Mouse (Mus musculus) G1E (cell line): Measurements from ENCODE around the gene Gbp7.

Experiments used
- CTCF ChIP-seq: IDR thresholded peaks from 2 replicates; pipeline ENCODE4 v1.5.1; 2012; ENCODE audit warnings: low read depth, low read length, inconsistent platforms, mixed read lengths
- GATA1 ChIP-seq: IDR thresholded peaks from 2 replicates; pipeline ENCODE4 v1.6.1; 2012; ENCODE audit warnings: borderline replicate concordance, low read length, inconsistent platforms, mixed read lengths
- POLR2AphosphoS5 ChIP-seq: IDR thresholded peaks from 2 replicates; pipeline ENCODE4 v1.6.1; 2012; ENCODE audit warnings: low read depth, low read length, inconsistent platforms; ENCODE audit not compliant: insufficient replicate concordance

DNA sequence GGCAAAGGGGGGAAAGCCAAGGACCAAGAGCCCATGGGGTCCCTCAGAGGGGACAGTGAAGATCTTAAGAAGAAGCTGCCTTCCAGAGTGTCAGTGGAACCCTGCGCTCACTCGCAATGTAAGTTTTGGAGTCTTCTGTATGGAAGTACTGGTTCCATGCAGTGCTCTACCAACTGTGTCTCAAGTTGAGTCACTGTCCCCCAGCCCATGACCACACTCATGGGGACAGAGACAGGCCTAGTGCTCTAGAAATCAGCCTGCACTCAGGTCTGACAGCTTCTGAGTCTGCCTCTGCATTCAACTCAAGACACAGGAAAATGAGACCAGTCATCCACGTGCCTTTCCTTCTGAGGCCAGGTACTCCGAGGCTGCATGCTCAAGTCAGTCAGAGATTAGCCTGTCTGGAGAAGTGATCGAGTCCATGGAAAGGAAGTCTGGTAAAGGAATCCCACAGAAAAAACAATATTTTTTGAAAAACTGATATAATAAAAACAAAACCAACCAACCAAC lies 34.9 kb upstream of the Gbp7 start:
- TF ChIP-seq CTCF (no peak), GATA1 (no peak), POLR2AphosphoS5 (no peak)
